Comparison of ENCODE assay signal across 15 mouse cellular contexts in genomic region chr19:16061821-16062220, GRCm38 (mm10).
DNase-seq lines count a peak whose midpoint lies in the region; ATAC-seq and TF ChIP-seq lines count a peak whose summit lies in the region.
"Had no signal": no experiment of that assay in that cellular context is flagged by ENCODE, and none has a peak within 500 bp of the region (broad histone marks: within the 10 kb centered on the region; RNA-seq: fewer than 3 reads in every experiment).

No protein-coding gene starts in this region.

- H3K27ac ChIP-seq in kidney, embryonic 14.5 days (ENCODE audit: low read depth, low read length) = no peak overlapping the region
- H3K27ac ChIP-seq in lung, postnatal 0 days (ENCODE audit: low read length) = no peak overlapping the region
- H3K27ac ChIP-seq in limb, embryonic 14.5 days (replicated peaks; ENCODE audit: low read depth, low read length) = no peak overlapping the region
- H3K27ac ChIP-seq: midbrain, embryonic 12.5 days had no signal

- TF ChIP-seq CTCF in lung, postnatal 0 days (IDR thresholded peaks at IDR 0.05) = no peak

- H3K9me3 ChIP-seq in kidney, embryonic 14.5 days (ENCODE audit: control insufficient read depth, low read length) = no peaks in the 10 kb centered on the region
- H3K9me3 ChIP-seq in lung, postnatal 0 days (ENCODE audit: low read length) = no peaks in the 10 kb centered on the region
- no peaks in the 10 kb centered on the region for H3K9me3 ChIP-seq in limb, embryonic 14.5 days (ENCODE audit: control insufficient read depth, low read length)
- H3K9me3 ChIP-seq: midbrain, embryonic 12.5 days had no signal

- H3K27me3 ChIP-seq in kidney, embryonic 14.5 days (ENCODE audit: control insufficient read depth, insufficient read depth, low read length) = no peaks in the 10 kb centered on the region
- no peaks in the 10 kb centered on the region for H3K27me3 ChIP-seq in lung, postnatal 0 days (replicated peaks; ENCODE audit: insufficient read depth, low read length)
- no peaks in the 10 kb centered on the region for H3K27me3 ChIP-seq in limb, embryonic 14.5 days (ENCODE audit: control insufficient read depth, insufficient read depth, low read length)

- DNase-seq in kidney, postnatal 10 days = no peak
- peak; percentile 4 for DNase-seq in lung, postnatal 0 days (ENCODE audit: low spot score)
- DNase-seq in lung, postnatal 10 days = no peak
- DNase-seq in adrenal gland, postnatal 10 days = peak; percentile 26
- DNase-seq in limb, embryonic 14.5 days (ENCODE audit: low spot score) = no peak
- no peak for DNase-seq in urinary bladder, postnatal 4 days (ENCODE audit: low spot score in 2 of 2)
- DNase-seq: cerebellum, adult 2 months; heart, postnatal 10 days; kidney, adult 11 months; liver, postnatal 0 days; right cerebral cortex, adult 18-20 months; thymus, adult 2 months had no signal

- 55% methylated on average over 11 of the region's 11 CpGs for WGBS in kidney, embryonic 14.5 days
- WGBS in lung, postnatal 0 days = 71% methylated on average over 11 of the region's 11 CpGs
- WGBS in limb, embryonic 14.5 days = 69% methylated on average over 11 of the region's 11 CpGs

- no peak for ATAC-seq in kidney, embryonic 14.5 days (ENCODE audit: low FRiP score, low TSS enrichment)
- ATAC-seq in lung, postnatal 0 days = no peak
- ATAC-seq in limb, embryonic 14.5 days (ENCODE audit: low FRiP score, low read depth) = no peak
- ATAC-seq: liver, postnatal 0 days had no signal

- TF ChIP-seq EP300 in lung, postnatal 0 days (IDR thresholded peaks at IDR 0.05) = no peak

- no peak overlapping the region; the same call in 1 of the 2 replicates for H3K4me3 ChIP-seq in kidney, embryonic 14.5 days (ENCODE audit: low read length)
- no peak overlapping the region for H3K4me3 ChIP-seq in lung, postnatal 0 days (ENCODE audit: low read depth, low read length)
- no peak overlapping the region for H3K4me3 ChIP-seq in limb, embryonic 14.5 days (replicated peaks; ENCODE audit: low read length)
- H3K4me3 ChIP-seq: midbrain, embryonic 12.5 days had no signal

- H3K36me3 ChIP-seq in kidney, embryonic 14.5 days (ENCODE audit: control insufficient read depth, insufficient read depth, low read length) = no peaks in the 10 kb centered on the region
- no peaks in the 10 kb centered on the region for H3K36me3 ChIP-seq in lung, postnatal 0 days (ENCODE audit: insufficient read depth, low read length)
- H3K36me3 ChIP-seq in limb, embryonic 14.5 days (ENCODE audit: control insufficient read depth, insufficient read depth, low read length) = no peaks in the 10 kb centered on the region
- H3K36me3 ChIP-seq: midbrain, embryonic 12.5 days had no signal

- H3K4me1 ChIP-seq in kidney, embryonic 14.5 days (ENCODE audit: control insufficient read depth, insufficient read depth, low read length) = peaks cover 5% of the 10 kb centered on the region; the same call in 1 of the 2 replicates
- peaks cover 7% of the 10 kb centered on the region; the same call in 1 of the 2 replicates for H3K4me1 ChIP-seq in lung, postnatal 0 days (ENCODE audit: insufficient read depth, low read depth, low read length)
- peaks cover 4% of the 10 kb centered on the region; the same call in 1 of the 2 replicates for H3K4me1 ChIP-seq in limb, embryonic 14.5 days (ENCODE audit: control insufficient read depth, insufficient read depth, low read length)

- TF ChIP-seq POLR2A in limb, embryonic 14.5 days (IDR thresholded peaks at IDR 0.05; ENCODE audit: borderline replicate concordance, extremely low read depth, insufficient read depth, insufficient read length) = no peak

- H3K4me2 ChIP-seq in kidney, embryonic 14.5 days (replicated peaks; ENCODE audit: low read depth, low read length) = peak overlapping the region; percentile 19; the same call in 1 of the 2 replicates
- no peak overlapping the region for H3K4me2 ChIP-seq in lung, postnatal 0 days (replicated peaks; ENCODE audit: low read depth, low read length)
- peak overlapping the region; percentile 17; the same call in 1 of the 2 replicates for H3K4me2 ChIP-seq in limb, embryonic 14.5 days (replicated peaks; ENCODE audit: low read depth, low read length, severe bottlenecking)
- H3K4me2 ChIP-seq: heart, embryonic 11.5 days; midbrain, embryonic 12.5 days had no signal

- no peak overlapping the region for H3K9ac ChIP-seq in kidney, embryonic 14.5 days (ENCODE audit: low read depth, low read length)
- H3K9ac ChIP-seq in lung, postnatal 0 days (replicated peaks; ENCODE audit: low read depth) = no peak overlapping the region
- H3K9ac ChIP-seq in limb, embryonic 14.5 days (ENCODE audit: low read depth, low read length, severe bottlenecking) = no peak overlapping the region
- H3K9ac ChIP-seq: liver, postnatal 0 days; midbrain, embryonic 12.5 days had no signal

Comparison
In these comparisons a context has a peak if more than half of its experiments do, and no peak if none do; other contexts are left out.
1. DNase-seq: peak in lung, postnatal 0 days (single experiment) and adrenal gland, postnatal 10 days (single experiment); none in kidney, postnatal 10 days (single experiment), lung, postnatal 10 days (single experiment), limb, embryonic 14.5 days (single experiment) and urinary bladder, postnatal 4 days (0 of 2).